Mouse (Mus musculus) heart, embryonic 15.5 days (tissue): ENCODE results near the gene Npcd. TPM values are rescaled to one million over a fixed set of nuclear protein-coding genes. Genes with fewer than 3 reads are reported as not detected.

Experiments used
- ATAC-seq: fragments of 200-750 bp; cut with Nextera tagmentation; replicated peaks from 2 replicates; pipeline ENCODE4 v1.8.0; 2017; ENCODE audit warnings: low read depth, moderate TSS enrichment; ENCODE audit not compliant: insufficient number of reproducible peaks, insufficient read depth, low FRiP score
- H3K27ac ChIP-seq: fragments of 300-500 bp; sonication (generic); 2 replicates; pipeline ENCODE4 v1.5.1; 2015; ENCODE audit warnings: mild to moderate bottlenecking, inconsistent platforms
- H3K27me3 ChIP-seq: fragments of 300-500 bp; sonication (generic); 2 replicates; pipeline ENCODE4 v1.6.1; 2015; ENCODE audit warnings: inconsistent platforms
- H3K36me3 ChIP-seq: fragments of 300-500 bp; sonication (generic); 2 replicates; pipeline ENCODE4 v1.6.1; 2015; ENCODE audit warnings: mild to moderate bottlenecking, inconsistent platforms
- H3K4me1 ChIP-seq: fragments of 300-500 bp; sonication (generic); replicated peaks from 2 replicates; pipeline ENCODE4 v1.6.1; 2015; ENCODE audit warnings: inconsistent platforms
- H3K4me2 ChIP-seq: fragments of 300-500 bp; sonication (generic); 2 replicates; pipeline ENCODE4 v1.6.1; 2015; ENCODE audit warnings: inconsistent platforms, mild to moderate bottlenecking, moderate library complexity
- H3K4me3 ChIP-seq: fragments of 300-500 bp; sonication (generic); 2 replicates; pipeline ENCODE4 v1.5.1; 2015; ENCODE audit warnings: mild to moderate bottlenecking, inconsistent platforms
- H3K9ac ChIP-seq: fragments of 300-500 bp; sonication (generic); 2 replicates; pipeline ENCODE4 v1.6.1; 2015; ENCODE audit warnings: mild to moderate bottlenecking, inconsistent platforms
- H3K9me3 ChIP-seq: fragments of 300-500 bp; sonication (generic); replicated peaks from 2 replicates; pipeline ENCODE4 v1.6.1; 2016; ENCODE audit warnings: inconsistent platforms
- WGBS: fragments of 180-500 bp; shearing (Covaris S2); methylation state at CpG from one replicate; pipeline ENCODE4 v1.1.7; 2015; ENCODE audit warnings: mixed read lengths; 5-methylcytosine and 5-hydroxymethylcytosine counted together
- polyA plus RNA-seq: library from polyadenylated mRNA; unstranded; fragments of >200 nt; fragmentation: Nextera tagmentation; extraction: Ambion mirVana; gene quantifications from 2 replicates; pipeline ENCODE4 v1.2.1, GENCODE M21; 2015

Npcd gene
- 0.27 TPM in 1 of 2 replicates, not detected in the other for polyA plus RNA-seq

DNA sequence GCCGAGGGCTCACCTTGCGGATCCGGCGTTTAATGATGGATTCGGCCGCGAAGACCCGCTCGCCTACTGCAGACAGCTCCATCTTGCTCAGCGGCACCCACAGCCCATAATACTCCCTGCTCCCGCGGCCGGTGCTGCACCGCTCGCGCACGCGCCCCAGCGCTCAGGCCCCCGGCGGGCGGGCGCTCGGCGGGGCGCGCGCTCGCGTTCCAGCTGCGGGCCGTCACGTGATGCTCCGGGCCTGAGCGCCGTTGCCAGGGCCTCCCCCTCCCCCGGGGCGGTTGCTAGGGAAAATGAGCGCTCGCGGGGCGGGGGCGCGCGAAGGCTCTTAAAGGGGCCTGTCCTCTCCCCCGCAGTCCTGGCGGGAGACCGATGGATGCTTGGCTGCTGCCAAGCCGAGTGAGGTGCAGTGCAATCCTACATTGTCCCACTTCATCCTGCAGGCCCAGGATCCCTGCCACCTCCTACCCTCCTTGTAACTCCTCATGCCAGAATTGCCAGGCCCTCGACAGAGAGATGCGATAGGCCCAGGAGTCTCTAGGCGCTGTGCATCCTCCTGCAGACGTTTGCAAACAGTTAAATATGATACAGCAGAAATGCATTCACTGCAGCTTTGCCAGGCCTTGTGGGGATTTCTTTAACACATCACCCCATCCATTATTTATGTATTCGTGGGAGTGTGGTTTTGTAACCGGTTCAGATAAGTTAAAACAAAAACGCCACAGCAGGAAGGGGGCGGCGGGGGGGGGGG lies at the start of gene Npcd, which contains the start of gene Cbx6:
Npcd (minus strand) TSS at position 108 of the 751 bp plus-strand sequence.
Cbx6 (minus strand) TSS at position 559 of the 751 bp plus-strand sequence.
- ATAC-seq, result peak; percentile 91
- 1% methylated on average over 58 of the region's 58 CpGs for WGBS
- H3K9me3 ChIP-seq, result no peaks in the 10 kb centered on the region

DNA sequence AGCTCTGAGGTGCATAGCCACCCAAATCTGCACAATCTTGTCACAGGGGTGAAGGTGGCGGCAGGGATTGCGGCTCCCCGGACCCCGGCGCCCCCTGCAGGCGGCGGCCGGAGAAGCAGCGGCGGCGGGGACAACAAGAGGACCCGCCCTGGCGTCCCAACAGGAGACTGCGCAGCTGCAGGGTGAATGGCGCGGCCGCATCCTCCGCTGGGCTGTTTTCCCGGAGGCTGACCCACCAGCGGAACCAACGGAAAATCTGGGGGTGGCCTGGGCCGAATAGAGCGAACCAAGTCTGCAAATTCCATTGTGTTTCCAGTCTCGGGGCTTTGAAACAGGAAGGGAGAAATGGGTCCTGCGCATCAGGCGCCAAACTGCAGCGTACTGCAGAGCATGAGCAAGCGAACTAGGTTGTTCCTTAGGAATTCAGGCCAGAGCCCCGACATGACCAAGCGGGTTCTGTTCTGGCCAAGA lies 49.4 kb upstream of the Npcd start:
- under 1% methylated on average over 30 of the region's 30 CpGs for WGBS
- H3K36me3 ChIP-seq, result no peaks in the 10 kb centered on the region

More for the DNA sequence above, at the start of gene Npcd, which contains the start of gene Cbx6:
- H3K4me2 ChIP-seq, result peak within 1 kb of the TSS; percentile 82
- H3K9ac ChIP-seq, result peak within 1 kb of the TSS; percentile 80
- peak within 1 kb of the TSS; percentile 88 for H3K4me3 ChIP-seq
- H3K4me1 ChIP-seq, result peaks cover 41% of the 10 kb centered on the region
- peak within 1 kb of the TSS; percentile 96 for H3K27ac ChIP-seq
- H3K36me3 ChIP-seq, result peaks cover 5% of the 10 kb centered on the region; the same call in 1 of the 2 replicates
- H3K27me3 ChIP-seq, result peaks cover 3% of the 10 kb centered on the region; the same call in 1 of the 2 replicates

DNA sequence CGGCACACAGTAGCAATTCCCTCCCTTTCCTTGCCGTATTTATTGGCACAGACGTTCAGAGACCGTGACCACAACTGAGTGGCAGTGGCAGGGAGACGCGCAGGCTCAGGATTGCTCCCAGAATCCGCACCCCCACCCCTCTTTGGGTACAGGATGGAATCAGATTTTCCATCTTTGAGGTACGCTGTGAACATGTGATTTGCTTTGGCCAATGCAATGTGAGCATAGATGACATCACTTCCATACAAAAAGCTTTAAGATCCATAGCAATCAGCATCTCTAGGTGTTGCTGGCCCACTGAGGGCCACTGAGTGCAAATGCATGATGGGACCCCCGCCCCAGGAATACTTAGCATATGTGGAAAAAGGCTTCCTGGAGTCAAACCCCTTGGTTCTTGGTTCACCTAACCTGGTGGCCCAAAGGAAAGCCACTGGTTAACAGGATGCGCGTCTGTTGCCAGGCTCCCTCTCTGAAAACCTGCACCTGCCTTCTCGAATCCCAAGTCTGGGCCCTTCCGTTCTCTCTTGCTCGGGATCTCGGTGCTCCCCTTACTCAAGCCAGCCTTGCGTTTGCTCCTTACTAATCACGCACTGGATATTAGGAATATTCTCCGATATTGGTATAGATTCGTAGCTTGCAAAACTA lies 48.7 kb upstream of the Npcd start:
- 0 out of 2 replicates have a peak overlapping the region, but pooled peaks have one; percentile 85 for H3K27ac ChIP-seq
- peaks cover 28% of the 10 kb centered on the region for H3K4me1 ChIP-seq
- peak overlapping the region; percentile 83 for H3K4me2 ChIP-seq
- no peaks in the 10 kb centered on the region for H3K36me3 ChIP-seq
- WGBS, result 28% methylated on average over 19 of the region's 19 CpGs
- H3K27me3 ChIP-seq, result no peaks in the 10 kb centered on the region
- peak overlapping the region; percentile 2; the same call in 1 of the 2 replicates for H3K9ac ChIP-seq
- H3K4me3 ChIP-seq, result peak overlapping the region; percentile 63
- H3K9me3 ChIP-seq, result no peaks in the 10 kb centered on the region
- ATAC-seq, result no peak

More for the DNA sequence above, 49.4 kb upstream of the Npcd start:
- H3K27me3 ChIP-seq, result no peaks in the 10 kb centered on the region
- peak overlapping the region; percentile 57 for H3K9ac ChIP-seq
- peak overlapping the region; percentile 63 for H3K4me3 ChIP-seq
- peak overlapping the region; percentile 83 for H3K4me2 ChIP-seq
- H3K9me3 ChIP-seq, result no peaks in the 10 kb centered on the region
- ATAC-seq, result peak; percentile 72
- H3K27ac ChIP-seq, result peak overlapping the region; percentile 85
- peaks cover 28% of the 10 kb centered on the region for H3K4me1 ChIP-seq

DNA sequence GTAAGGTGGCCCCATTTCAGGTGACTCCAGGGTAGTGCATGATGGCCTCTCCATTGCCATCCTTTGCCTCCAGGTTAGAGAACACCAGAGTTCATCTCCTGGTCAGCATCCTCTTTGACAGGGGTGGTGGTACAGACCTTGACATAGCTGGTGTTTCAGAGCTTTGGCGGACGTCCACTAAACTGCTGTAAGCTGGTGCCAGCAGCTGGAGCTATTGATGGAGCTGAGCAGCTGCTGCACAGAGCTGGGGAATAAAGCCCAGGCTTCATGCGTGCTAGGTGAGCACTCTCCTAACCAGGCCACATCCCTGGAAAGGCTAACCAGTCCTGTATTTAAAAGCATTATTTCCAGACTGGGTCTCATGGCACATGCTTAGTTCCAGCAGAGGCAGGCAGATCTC lies 46.4 kb upstream of the Npcd start:
- Histone ChIP-seq H3K4me3 (no peak overlapping the region), H3K4me2 (no peak overlapping the region), H3K9me3 (no peaks in the 10 kb centered on the region), H3K4me1 (peaks cover 28% of the 10 kb centered on the region), H3K9ac (no peak overlapping the region), H3K36me3 (no peaks in the 10 kb centered on the region), H3K27me3 (no peaks in the 10 kb centered on the region), H3K27ac (peak overlapping the region; percentile 94)
- no peak for ATAC-seq
- 79% methylated on average over 3 of the region's 3 CpGs for WGBS

DNA sequence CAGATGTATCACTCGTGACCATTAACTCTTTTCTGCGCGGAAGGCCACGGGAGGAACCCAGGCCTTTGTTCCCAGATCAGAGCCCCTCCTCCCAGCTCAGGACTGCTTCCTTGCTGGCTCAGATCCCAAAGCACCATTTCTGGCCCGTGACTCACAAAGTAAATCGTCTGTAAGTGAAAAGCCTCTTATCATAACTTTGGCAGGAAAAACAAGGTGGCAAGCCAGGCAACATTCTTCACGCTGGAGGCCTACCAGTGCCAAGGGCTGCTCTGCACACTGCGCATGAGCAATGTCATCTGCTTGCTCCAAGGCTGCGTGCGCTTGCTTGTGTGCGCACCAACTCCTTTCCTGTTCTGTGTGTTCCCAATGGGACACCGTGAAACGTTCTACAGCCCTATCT lies 45.3 kb upstream of the Npcd start:
- peak overlapping the region; percentile 52 for H3K4me2 ChIP-seq
- peak; percentile 90 for ATAC-seq
- H3K36me3 ChIP-seq, result no peaks in the 10 kb centered on the region
- 0 out of 2 replicates have a peak overlapping the region, but pooled peaks have one; percentile 16 for H3K9ac ChIP-seq
- peak overlapping the region; percentile 94 for H3K27ac ChIP-seq
- H3K4me1 ChIP-seq, result peaks cover 31% of the 10 kb centered on the region
- 5% methylated on average over 13 of the region's 13 CpGs for WGBS
- no peaks in the 10 kb centered on the region for H3K9me3 ChIP-seq
- peak overlapping the region; percentile 17; the same call in 1 of the 2 replicates for H3K4me3 ChIP-seq
- no peaks in the 10 kb centered on the region for H3K27me3 ChIP-seq

DNA sequence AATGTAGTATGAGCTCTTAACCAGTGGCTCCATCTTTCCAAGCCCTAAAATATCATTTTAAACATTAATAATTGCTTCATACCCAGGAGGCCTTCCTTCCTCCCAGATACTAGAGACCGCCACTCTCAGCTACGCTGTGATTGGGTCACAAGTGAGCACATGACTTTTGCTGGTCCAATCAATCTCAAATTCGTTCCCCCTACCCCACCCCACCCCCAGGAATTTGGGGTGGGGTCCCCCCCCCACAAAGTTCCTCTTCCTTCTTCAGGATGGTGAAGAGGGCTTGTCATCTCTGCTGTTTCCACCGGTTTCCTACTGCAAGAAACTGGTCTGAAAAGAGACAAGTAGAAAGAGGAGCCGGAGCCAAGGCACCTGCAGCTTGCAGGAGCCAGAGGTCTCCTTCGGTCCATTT lies 44.7 kb upstream of the Npcd start:
- Histone ChIP-seq H3K9ac (0 out of 2 replicates have a peak overlapping the region, but pooled peaks have one; percentile 16), H3K4me2 (peak overlapping the region; percentile 52), H3K4me1 (peaks cover 31% of the 10 kb centered on the region), H3K36me3 (no peaks in the 10 kb centered on the region), H3K27ac (peak overlapping the region; percentile 94), H3K4me3 (peak overlapping the region; percentile 17; the same call in 1 of the 2 replicates), H3K9me3 (no peaks in the 10 kb centered on the region), H3K27me3 (no peaks in the 10 kb centered on the region)
- WGBS, result 43% methylated on average over 6 of the region's 6 CpGs
- peak; percentile 3; the same call in 1 of the 2 replicates for ATAC-seq

DNA sequence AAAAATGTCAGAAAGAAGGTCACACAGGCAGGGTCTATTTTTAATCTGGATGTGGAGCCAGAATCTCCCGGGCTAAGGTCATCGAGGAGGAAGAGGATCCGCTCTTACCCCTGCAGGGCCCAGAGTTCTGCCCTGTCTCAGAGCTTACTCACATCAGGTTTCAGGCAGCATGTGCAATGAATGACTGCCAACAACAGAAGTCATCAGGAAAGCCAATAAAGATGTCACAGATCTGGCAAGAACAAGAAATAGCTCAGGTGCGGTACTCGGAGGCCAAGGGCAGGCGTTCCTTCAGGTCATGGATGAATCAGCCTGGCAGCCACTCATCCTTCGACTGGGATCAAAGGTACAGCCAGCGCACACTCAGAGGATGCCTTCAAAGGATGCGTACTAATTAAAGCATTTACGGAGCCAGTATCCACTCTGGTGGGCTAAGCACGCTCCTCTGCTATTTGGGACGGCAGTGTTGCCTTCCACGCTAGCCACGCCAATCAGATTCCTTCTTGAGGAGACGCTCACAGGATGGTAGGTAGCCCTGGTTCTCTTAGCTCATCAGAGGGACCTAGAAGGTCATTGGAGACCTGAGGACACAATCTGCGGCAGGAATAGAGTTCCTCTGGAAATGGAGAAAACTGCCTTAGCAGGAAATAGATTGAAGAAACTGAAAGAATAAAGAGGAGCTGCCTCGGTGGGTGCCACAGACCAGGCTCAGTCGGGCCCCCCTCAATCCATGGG lies 41.4 kb upstream of the Npcd start:
- 83% methylated on average over 18 of the region's 18 CpGs for WGBS
- no peak for ATAC-seq
- H3K27ac ChIP-seq, result no peak overlapping the region
- H3K4me3 ChIP-seq, result no peak overlapping the region
- H3K27me3 ChIP-seq, result no peaks in the 10 kb centered on the region
- H3K9me3 ChIP-seq, result no peaks in the 10 kb centered on the region
- H3K4me2 ChIP-seq, result no peak overlapping the region
- H3K9ac ChIP-seq, result no peak overlapping the region
- peaks cover 20% of the 10 kb centered on the region for H3K4me1 ChIP-seq
- H3K36me3 ChIP-seq, result no peaks in the 10 kb centered on the region

DNA sequence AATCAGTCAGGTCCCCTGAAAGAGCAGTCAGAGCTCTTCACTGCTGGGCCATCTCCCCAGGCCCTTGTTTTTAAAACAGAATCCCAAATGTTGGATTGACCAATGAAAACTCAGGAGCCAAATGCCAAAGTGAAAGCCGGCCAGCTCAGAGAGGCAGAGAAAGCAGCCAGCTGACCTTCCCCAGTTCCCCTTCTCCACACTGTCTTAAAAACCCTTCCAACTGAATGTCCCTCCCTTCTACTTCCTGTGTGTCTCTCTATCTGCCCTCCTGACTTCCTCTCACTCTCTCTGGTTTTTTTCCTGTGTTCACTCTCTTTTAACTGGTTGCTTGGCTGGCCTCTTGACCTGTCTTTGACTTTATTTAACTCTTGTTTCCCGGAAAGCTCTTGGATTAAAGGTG lies 40.0 kb upstream of the Npcd start:
- Histone ChIP-seq H3K9ac (no peak overlapping the region), H3K36me3 (no peaks in the 10 kb centered on the region), H3K27ac (no peak overlapping the region), H3K4me2 (no peak overlapping the region), H3K4me1 (peaks cover 9% of the 10 kb centered on the region), H3K4me3 (no peak overlapping the region), H3K9me3 (no peaks in the 10 kb centered on the region), H3K27me3 (no peaks in the 10 kb centered on the region)
- no peak for ATAC-seq
- WGBS, result 53% methylated on average over 2 of the region's 2 CpGs

DNA sequence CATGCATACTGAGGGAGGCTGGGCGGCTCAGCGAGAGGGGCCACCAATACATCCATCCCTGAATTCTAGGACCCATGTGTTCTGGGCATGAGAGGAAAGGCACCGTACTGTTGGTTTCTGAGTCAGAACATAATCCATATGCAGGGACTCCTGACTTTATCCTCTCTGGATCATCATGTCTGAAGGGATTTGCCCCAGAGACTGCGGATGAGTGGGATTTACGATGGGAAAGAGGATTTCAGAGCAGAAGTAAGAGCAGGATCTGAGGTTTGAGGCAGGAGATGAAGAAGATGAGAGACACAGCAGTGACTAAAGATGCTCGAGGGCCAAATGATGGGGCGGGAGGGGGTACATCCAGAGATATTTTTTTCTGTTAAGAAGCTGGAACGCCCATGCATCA lies 39.5 kb upstream of the Npcd start:
- no peak overlapping the region for H3K9ac ChIP-seq
- no peaks in the 10 kb centered on the region for H3K9me3 ChIP-seq
- H3K4me2 ChIP-seq, result no peak overlapping the region
- H3K27ac ChIP-seq, result no peak overlapping the region
- peaks cover 5% of the 10 kb centered on the region for H3K4me1 ChIP-seq
- H3K27me3 ChIP-seq, result no peaks in the 10 kb centered on the region
- WGBS, result 88% methylated on average over 8 of the region's 8 CpGs
- H3K4me3 ChIP-seq, result no peak overlapping the region
- ATAC-seq, result no peak
- no peaks in the 10 kb centered on the region for H3K36me3 ChIP-seq

DNA sequence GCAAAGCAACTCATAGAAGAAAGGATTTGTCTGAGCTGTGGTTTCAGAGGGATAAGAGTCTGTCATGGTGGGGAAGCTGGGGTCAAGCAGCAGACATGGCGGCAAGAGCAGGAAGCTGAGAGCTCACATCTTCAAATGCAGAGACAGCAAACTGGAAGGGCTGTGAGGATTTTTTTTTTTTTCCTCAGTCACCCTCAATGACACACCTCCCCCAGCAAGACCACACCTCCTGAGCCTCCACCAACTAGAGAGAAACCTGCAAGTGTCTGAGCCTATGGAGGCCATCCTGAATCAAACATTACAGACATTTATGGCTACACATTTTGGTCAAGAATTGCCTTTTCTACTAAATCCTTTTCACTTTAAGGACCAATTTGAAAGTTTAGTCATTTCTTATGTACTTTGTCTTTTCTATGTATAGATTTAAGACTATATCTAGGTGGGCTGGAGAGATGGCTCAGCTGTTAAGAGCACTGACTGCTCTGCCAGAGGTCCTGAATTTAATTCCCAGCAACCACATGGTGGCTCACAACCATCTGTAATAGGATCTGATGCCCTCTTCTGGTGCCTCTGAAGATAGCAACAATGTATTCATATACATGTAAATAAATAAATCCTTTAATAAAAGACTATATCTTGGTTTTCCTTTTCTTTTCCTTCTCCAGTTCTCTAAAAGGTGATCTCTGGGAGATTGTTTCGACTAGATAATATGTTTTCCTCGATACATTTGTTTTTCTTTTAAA lies 33.4 kb upstream of the Npcd start:
- WGBS, result 69% methylated on average over 3 of the region's 3 CpGs
- no peaks in the 10 kb centered on the region for H3K27me3 ChIP-seq
- H3K9ac ChIP-seq, result no peak overlapping the region
- ATAC-seq, result no peak
- no peaks in the 10 kb centered on the region for H3K9me3 ChIP-seq
- H3K4me2 ChIP-seq, result no peak overlapping the region
- no peaks in the 10 kb centered on the region for H3K4me1 ChIP-seq
- no peak overlapping the region for H3K27ac ChIP-seq
- H3K36me3 ChIP-seq, result no peaks in the 10 kb centered on the region
- no peak overlapping the region for H3K4me3 ChIP-seq
